Mouse (Mus musculus) hindlimb bud, embryonic 11.5 days (tissue): ENCODE data around the gene Setd7.

ENCODE experiments used
- DNase-seq: peaks from one replicate; pipeline ENCODE4 v3.0.0-alpha.2; 2012; ENCODE audit warnings: low read depth, low spot score; ENCODE audit errors: extremely low spot score

Gene Setd7

DNA sequence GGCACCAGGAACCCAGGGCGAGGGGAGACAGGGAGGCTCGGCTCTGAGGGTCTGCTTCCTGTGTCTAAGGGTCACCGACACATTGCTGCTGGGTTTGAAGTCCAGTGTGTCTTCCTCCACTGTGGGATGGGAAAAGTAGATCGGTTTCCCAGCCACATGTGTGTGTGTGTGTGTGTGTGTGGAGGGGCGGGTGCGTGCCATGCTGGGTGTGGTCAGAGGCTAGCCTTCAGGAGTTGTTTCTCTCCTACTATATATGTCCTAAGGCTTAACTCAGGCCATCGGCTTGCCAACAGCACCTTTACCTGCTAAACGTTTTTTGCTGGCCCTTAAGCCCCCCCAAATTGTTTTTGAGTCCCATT lies 41.9 kb downstream of the Setd7 start:
- no peak for DNase-seq

GRCm38 (mm10) chr3:51517878-51518762 lies 42.6 kb downstream of the Setd7 start:
- no peak for DNase-seq

- DNase-seq, result no peak
These were observed 43.2 kb downstream of the Setd7 start for GRCm38 (mm10) chr3:51517467-51517866.

- DNase-seq, result no peak
These were observed 48.7 kb downstream of the Setd7 start for GRCm38 (mm10) chr3:51511983-51512382.

DNA sequence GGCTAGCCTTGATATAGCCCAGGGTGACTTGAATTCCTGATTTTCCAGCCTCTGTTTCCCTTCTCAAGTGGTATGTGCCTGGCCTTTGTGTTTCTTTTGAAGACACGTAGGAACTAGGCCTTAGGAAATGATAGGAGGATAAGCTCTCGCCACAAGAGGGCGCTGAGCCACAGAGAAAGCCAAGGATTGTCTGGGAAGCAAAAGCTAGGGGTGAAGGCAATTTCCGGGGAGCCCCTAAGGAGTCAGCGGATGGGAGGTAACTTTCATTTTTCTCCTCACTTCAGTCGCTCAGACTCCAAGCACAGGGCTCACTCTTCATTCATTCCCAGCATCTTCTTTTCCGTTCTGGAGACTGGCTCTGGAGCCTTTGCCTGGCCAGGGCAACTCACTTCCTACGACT lies 49.8 kb downstream of the Setd7 start:
- DNase-seq, result peak; percentile 41

DNA sequence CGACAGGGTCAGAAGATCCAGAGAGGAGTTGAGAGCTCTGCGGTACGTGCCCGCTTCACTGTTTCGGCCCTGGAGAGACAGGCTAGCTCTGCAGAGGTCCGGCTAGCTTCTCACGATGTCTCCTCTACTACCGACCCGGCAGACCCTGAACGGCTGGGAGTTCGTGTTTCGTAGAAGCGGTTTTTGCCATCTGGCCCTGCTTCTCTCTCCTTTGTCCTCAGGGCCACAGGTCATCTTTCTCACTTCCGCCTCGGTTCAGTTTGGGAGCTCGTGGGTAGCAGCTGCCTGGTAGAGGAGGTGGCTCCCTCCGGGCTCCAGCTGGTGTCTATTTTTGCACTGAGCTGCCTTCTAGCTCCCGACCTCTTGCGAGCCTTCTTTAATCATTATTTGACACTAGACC lies 55.2 kb downstream of the Setd7 start:
- DNase-seq, result no peak

DNA sequence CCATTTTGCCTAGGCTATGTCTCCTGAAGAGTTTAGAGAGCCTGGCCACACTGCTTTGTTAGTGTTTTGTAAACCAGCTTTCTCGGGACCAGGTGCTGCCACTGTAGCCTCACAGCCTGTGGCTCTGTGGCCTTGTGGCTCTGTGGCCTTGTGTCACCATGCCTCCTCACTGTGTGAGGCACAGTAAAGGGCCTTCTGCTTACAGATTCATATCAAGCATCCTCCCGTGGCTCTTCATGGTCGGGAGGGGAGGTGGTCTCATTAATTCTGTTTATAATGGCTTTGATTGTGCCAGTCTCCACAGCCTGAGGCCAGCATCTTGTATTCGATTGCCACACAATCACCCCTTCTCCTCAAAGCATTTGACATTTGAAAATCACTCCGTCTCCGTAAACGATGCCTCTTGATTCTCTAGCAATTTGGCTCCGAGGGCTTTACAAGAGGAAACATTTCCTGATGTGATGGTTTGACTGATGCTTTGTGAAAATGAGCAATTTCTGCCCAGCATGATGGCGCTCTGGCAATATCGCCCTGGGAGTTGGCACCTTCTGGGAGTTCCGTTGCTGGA lies 56.2 kb downstream of the Setd7 start:
- no peak for DNase-seq

- DNase-seq, result no peak
These were observed 60.8 kb downstream of the Setd7 start for GRCm38 (mm10) chr3:51499876-51500275.

- no peak for DNase-seq
These were observed 62.0 kb downstream of the Setd7 start for GRCm38 (mm10) chr3:51498659-51499058.

DNA sequence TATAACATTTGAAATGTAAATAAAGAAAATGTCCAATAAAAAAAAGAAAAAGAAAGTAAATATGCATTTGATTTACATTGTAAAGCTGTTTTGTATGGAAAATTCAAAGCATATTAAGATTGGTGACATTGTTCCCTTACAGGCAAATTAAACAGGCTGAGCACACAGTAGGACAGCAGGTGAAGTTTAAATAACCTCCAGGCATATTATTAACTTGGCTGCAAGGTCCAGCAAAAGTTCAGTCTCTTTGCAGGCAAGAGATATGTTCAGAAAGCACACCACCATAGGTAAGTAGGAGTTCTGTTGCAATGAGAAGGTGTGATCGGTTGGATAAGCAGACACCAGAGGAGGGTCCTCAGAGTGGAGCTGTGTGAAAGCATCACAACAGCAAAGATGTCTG lies 62.7 kb downstream of the Setd7 start:
- no peak for DNase-seq

DNA sequence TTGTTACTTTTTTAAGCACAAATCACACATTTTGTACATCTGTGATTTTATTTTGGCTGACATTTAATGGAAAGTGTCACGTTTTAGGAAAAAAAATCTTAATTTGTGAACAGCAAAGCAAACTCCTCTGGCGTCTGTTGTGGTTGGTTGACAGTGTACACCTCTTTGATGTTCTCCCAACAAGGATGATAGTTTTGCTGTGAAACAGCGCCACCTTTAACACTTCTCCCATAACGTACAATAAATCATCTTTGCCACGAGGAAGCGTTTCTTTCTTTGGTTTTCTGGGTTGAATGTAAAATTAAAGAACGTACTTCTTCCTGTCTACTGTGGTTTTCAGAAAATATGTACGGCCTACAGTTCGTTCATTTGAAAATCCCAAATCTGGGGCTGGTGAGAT lies 65.0 kb downstream of the Setd7 start:
- no peak for DNase-seq

DNA sequence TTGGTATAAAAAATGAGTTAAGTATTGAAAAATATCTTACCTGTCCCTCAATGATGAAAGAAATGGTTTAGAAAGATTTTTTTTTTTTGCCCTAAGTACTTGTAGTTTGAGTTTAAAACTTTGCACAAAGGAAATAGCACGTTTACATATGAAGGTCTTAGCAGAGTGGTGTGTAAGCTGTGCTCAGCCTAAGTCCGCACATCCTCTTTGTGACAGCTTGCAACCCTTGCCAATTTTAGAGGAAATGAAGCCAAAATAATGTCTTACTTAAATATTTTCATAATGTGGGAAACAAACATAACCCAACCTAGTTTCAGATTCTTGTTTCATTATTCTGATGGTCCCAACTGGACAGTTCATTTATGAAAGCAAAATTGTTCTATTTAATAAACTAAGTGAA lies 66.2 kb downstream of the Setd7 start:
- DNase-seq, result no peak

DNA sequence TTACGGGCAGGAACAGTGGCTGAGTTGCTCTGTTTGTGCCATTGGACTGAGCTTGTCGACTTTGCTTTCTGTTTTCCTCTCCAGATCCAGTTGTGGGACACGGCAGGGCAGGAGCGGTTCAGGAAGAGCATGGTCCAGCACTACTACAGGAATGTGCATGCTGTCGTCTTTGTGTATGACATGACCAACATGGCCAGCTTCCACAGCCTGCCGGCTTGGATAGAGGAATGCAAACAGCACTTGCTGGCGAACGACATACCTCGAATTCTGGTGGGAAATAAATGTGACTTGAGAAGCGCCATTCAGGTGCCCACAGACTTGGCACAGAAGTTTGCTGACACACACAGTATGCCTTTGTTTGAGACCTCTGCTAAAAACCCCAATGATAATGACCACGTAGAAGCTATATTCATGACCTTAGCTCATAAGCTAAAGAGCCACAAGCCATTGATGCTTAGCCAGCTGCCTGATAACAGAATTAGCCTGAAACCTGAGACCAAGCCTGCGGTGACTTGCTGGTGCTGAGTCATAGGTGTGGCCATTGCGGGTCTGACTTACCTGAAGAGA lies 67.3 kb downstream of the Setd7 start:
- no peak for DNase-seq

DNA sequence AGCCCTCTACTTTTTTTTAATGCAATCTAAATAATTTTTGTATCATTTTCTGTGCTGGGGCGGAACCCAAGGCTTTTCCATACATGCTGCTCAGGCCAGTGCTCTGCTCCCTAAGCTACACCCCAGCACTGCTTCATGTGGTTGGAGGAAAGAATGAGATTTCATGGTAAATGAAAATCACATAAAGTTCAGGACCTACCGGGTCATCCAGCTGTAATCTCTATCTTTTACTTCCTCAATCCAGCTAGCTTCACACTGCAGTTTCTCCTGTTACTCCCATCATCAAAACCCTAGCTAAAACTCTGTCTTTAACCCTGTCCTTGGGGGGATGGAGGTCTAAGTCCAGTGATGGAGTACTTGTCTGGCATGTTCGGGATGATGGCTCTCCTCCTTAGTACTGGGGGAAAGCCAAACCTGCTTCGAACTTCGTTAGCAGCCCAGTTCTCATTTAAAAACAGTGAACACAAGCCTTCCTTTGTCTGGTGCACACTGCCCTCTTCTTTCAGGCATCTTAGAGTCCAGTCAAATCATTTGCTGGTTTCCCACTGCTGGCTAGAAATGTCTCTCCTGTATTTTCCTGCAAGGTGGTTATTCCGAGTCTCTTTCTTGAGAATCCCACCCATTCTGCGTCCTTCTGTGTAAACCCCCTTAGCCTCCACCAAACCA lies 70.5 kb downstream of the Setd7 start:
- no peak for DNase-seq

DNA sequence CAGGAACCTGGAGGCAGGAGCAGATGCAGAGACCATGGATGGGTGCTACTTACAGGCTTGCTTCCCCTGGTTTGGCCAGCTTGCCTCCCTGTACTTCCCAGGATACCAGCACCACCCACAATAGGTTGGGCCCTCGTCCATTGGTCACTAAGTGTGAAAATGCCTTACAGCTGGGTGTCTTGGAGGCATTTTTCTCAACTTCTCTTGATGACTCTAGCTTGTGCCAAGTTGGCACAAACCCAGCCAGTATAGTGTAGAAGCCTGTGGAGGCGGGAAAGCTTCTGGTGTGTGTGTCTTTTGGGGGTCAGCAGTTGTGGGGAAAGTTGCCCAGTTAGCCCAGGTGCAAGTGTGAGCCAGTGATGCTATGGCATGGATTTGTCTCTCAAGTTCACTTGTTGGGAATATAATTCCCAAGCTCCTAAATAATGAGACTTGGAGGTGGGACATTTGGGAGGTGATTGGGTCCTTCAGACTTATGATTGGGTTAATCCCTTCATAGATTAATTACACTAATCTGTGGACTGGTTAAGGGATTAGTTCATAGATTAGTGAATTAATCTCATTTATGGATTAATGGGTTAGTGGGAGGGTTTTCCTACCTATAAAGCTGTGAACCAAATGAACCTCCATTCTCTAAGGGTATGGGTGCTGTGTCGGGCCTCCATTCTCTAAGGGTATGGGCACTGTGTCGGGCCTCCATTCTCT lies 74.0 kb downstream of the Setd7 start:
- DNase-seq, result no peak

- DNase-seq, result no peak
These were observed 75.3 kb downstream of the Setd7 start for GRCm38 (mm10) chr3:51485347-51485746.

DNA sequence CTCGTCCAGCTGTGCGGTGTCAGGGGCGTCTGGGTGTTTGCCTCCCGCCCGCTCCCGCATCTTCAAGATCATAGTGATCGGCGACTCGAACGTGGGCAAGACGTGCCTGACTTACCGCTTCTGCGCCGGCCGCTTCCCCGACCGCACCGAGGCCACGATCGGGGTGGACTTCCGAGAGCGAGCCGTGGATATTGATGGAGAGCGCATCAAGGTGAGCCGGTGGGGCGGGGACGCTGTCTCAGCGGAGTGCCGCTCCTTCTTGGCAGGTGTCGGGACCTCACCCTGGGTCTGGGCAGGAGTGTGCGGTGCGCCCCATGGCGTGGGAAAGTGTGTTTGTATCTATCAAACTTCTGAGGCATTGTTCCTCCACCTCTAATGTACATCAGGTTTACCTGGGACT lies 76.3 kb downstream of the Setd7 start:
- no peak for DNase-seq

GRCm38 (mm10) chr3:51483741-51484359 lies 76.8 kb downstream of the Setd7 start, which contains the start of gene Rab33b:
Gene Rab33b (plus strand): TSS chr3:51483920.
- peak; percentile 54 for DNase-seq

GRCm38 (mm10) chr3:51482781-51483180 lies 77.9 kb downstream of the Setd7 start:
- no peak for DNase-seq

GRCm38 (mm10) chr3:51481881-51482280 lies 78.8 kb downstream of the Setd7 start:
- DNase-seq, result no peak

DNA sequence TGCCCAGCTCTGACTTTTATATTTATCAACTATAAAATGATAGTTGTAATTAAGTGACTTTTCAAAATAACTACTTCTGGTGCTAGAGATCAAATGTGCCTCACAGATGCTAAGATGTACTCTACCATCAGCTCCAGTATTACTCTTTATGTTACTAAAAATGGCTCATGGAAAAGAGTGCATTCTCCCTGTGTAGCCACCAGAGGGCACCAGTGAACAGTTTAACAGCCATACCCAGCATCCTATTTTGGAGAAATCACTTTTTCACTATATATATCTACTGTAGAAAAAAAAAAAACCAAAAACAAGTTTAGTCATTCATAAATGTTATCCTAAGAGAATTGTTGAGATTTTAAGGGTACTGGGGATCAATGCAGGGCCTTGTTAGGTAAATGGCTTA lies 79.6 kb downstream of the Setd7 start:
- peak; percentile 39 for DNase-seq
